Mouse (Mus musculus) left cerebral cortex, adult 11 months (tissue): Measurements from ENCODE around the gene Rgs3.
"Not testable (repeated sequence)": the region's sequence is repeated elsewhere in the genome, so short reads cannot be mapped to it uniquely, and the experiment has no call there.

Experiments
- DNase-seq: peaks from one replicate; pipeline ENCODE4 v3.0.0; 2022; ENCODE audit warnings: low spot score

The Rgs3 gene

DNA sequence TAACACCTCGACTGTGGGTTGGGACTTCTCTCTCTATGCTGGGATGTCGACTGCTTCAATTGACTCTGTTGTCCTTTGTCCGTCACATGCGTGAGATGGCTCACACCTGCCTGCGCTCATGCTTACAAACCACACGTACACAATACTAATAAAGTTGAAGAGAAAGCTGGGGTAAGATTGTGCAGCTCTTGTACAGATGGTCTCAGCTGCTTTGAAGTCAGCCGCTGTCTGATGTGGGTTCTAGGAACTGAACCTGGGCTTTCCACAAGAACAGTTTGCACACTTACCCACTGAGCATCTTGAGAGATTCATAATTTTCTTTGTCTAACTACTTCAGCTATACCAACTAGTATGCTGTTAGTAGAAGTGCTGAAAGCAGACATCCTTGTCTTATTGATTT lies 7.7 kb upstream of the Rgs3 start:
- no peak for DNase-seq

DNA sequence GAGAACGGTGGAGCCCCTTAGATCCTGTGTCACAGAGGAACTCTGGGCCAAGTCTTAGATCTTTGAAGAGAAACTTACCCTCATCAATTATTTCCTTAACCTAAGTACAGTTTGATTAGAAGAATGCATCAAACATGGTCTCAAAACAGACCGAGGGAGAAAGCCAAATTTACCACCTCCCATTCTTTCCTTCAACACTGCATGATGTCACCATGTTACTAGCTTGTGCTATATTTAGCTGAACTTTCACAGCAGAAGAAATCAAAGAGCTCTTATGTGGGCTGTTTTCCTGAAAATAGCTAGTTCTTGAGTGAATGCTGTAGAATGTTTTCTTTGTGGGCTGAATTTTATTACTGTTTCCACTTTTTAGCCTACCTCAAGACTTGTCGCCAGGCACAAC lies 2.2 kb upstream of the Rgs3 start:
- DNase-seq: no peak

DNA sequence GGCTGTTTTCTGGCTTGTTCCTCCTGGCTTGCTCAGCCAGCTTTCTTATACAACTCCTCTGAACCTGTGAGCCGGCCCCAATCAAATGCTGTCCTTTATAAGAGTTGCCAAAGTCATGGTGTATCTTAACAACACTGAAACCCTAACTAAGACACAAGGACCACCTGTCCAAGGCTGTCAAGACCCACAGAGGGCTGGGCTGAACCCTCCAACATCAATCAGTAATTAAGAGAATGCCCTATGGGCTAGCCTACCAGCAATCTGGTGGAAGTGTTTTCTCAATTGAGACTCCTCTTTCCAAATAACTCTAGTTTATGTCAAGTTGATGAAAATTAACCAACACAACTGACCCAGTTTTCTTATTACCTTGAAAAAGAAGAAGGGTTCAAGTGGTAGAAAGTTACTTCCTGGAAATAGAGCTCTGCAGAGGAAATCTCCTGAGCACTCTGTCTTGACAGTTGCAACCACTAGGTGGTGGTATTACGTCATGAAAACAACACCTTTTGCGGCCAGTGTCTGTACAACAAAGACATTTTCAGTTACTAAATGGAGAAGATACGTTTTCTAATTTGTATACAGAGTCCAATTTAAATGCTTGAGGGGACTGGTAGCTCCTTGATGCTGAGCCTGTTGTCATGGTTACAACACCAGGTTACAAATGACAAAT lies 1.4 kb downstream of the Rgs3 start:
- peak; percentile 70 for DNase-seq

DNA sequence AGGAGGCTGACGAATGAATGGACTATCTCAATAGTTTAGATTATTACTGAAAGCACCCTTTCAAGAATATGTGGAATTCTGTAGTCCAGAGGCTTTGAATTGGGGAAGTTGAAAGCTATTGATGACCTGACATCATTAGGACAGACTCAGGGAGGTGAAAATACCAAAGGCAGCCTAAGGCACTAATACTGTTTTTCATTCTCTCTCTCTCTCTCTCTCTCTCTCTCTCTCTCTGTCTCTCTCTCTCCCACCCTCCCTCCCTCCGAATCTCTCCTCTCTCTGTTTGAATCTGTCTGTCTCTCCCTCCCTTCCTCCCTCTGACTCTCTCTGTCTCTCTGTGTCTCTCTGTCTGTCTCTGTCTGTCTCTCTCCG lies 2.0 kb downstream of the Rgs3 start:
- DNase-seq: no peak

DNA sequence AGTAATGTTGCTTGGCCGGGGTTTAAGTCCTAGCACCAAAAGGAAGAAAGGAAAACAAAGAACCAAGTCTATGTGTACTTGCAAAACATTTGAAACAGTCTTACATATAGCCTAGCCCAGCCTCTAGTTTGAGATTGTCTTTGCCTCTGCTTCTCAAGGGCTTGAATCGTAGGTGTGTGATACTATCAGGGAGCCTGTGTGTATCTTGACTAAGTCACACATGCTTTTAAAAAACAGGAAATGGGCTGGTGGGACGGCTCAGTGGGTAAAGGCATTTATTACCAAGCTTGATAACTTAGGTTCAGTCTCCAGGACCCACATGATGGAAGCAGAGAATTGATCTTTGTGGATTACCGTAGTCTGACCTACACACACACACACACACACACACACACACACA lies 2.4 kb downstream of the Rgs3 start:
- DNase-seq: no peak

DNA sequence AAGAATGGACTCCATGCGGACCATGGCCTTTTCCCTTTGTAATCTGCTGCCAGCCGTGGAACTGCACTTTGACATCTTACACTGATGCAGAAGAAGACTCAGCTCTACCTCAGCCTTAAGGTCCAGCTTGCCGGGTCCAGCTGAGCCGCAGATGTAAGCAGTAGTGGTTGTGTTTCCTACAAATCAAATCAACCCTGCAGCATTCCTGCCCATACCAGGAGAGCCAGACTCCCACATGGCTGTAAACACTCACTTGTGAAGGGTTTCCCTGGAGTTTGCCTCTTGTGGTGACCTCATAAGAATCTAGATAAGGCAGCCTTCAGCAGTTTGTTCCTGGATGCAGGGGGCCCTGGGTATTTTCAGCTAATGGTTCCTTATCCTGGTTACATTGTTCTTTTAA lies 6.9 kb downstream of the Rgs3 start:
- no peak for DNase-seq

DNA sequence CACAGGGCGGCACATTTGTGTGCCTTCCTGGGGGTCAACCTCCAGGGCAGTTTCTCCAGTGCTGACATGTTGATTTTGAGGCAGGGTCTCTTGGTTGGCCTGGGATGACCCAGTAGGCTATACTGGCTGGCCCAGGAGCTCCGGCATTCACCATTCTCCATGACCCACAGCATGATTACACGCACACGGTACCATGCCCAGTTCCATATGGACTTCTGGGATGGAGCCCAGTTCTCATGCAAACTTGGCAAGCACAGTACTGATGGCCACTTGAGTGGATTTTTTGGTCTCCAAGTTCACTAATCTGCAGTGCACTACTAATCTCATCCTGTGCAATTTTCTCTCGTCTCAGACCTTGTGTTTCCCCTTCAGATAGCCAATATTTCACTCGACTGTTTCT lies 8.0 kb downstream of the Rgs3 start:
- DNase-seq: no peak

DNA sequence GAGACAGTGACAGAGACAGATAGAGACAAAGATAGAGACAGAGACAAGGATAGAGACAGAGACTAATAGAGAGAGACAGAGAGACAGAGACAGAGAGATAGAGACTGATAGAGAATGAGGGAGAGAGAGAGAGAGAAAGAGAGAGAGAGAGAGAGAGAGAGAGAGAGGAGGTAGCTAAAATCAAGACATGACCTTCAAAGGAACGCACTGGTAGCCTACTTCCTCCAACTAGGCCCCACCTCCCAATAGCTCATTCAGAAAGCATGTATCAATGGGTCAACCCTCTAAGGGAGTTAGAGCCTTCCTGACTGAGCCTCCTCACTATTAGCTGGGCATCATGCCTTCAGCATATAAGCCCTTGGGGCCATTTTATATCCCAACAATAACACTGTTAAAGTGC lies 8.7 kb downstream of the Rgs3 start:
- no peak for DNase-seq

DNA sequence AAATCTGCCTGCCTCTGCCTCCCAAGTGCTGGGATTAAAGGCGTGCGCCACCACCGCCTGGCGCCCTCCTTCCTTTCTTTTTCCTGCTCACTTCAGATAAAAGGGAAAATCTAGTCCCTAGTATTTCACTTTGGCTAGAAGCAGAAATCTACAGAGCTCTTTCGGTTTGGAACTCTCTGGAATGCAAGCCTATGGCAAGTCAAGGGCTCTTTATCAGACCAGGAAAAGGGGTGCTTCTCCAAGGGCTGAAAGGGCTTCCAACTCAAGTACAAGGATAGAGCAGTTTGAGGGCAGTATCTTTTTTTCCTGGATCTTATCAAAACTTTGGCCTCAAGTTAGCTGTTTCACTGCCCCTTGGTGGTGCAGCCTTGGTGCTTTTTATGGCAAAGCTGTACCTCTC lies 10.0 kb downstream of the Rgs3 start:
- no peak for DNase-seq

DNA sequence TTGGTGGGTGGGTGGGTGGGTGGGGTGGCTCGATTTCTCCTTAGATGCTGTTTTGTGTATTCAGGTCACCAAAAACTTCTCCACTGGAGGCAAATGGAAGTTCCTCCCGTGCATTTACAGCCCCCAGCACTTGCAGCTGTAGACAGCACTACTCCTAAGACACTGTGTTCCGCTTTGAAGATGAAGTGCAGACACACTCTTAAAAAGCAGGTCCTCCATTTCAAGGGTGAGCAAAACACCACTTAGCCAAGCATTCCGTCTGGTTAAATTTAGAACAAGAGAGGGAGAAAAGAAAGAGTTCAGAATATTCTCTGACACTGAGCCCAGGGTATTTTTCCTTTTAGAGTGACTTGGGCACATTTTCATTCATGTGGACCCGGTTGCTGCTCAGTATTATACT lies 10.4 kb downstream of the Rgs3 start:
- DNase-seq: no peak

DNA sequence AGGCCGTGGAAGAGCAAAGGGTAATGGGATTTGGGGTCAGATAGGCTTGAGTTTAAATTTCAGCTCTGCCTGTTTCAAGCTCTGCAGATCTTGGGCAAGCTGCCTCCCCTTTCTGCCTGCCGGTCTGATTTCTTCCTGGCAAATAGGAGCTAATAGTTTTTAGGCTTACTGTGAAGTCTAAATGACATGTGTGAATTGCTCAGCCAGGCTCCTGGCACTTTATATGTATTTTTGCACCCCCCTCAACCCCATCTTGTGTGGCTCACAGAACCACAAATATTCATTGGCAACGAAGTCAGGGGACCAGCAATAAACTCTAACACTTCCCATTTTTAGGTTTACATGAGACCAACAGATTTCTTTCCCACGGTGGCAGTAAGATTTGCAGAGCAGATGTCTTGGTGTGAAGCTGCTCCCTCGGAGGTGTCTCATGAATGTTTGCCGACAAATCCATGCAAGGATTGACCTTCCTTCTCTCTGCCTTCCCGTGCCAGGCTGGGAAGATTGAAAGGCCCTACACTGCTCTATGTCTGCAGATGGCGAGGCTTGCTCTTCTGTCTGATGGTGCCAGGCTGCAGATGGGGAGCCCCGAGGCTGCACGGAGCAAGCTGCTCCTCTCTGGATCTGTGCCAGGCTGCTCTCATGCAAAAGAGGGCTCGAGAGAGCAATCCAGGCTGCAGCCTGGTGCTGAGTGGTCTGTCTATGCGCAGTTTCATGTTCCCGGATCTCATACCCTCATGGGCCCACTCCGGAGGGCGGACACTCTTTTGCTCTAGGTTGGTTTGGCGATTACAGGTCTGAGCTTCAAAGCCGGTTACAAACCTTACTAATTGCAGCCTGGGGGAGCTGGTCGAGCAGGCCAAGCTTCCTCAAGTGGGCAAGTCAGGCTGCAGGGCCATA lies 23.0 kb downstream of the Rgs3 start:
- DNase-seq: peak; percentile 42

DNA sequence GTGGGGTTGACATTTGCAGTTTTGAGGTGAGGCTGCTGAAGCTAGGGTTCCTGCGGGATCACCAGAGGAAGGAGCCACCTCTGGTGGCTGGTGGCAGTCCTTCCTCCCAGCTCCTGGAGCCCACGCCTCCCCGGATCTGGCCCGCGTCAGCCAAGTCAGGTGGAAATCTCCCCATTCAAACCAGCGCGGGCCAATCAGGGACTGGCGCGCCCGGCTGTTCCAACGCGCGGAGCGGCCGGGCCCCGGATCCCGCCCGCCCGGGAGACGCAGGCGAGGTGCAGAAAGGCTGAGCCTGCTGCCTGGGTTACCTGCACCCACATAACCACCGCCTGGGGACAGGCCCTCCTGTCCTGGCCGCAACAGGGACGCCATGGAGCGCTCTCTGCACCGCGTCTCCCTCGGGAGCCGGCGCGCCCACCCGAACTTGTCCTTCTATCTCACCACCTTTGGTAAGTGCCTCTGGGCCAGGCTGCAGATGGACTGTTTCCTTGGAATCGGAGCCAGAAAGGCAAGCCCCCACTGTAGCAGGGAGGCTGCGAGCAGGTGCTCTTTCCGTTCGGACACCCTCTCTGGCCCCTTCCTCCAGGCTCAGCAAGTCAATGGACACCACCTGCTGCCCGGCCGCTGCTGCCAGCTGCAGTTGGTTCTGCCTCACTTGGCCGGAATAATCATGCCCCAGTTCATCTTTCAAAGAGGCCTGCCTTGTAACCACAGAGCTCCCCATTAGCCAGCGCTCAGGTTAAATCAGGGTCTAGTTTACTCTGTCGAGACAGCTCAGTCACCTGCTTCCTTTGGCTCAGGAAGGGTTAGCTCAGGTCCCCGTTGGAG lies 23.8 kb downstream of the Rgs3 start:
- DNase-seq: no peak

DNA sequence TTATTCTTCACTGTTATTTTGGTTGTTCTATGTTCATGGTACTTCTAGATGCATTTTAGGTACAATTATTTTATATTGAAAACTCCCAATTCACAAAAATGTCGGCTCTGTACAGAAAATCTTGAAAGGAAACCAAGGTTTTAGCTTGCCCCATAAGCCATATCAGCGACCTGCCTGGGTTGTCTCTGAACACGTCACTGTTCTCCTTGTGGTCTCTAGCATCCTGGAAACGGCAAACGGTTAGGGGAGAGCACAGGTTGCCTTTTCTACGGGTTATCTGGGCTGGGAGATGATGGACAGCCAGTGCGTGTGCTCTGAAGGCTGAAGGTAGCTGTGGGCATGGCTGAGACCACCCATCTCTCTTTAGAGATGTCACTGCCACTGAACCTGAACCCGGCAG lies 27.4 kb downstream of the Rgs3 start:
- DNase-seq: no peak

DNA sequence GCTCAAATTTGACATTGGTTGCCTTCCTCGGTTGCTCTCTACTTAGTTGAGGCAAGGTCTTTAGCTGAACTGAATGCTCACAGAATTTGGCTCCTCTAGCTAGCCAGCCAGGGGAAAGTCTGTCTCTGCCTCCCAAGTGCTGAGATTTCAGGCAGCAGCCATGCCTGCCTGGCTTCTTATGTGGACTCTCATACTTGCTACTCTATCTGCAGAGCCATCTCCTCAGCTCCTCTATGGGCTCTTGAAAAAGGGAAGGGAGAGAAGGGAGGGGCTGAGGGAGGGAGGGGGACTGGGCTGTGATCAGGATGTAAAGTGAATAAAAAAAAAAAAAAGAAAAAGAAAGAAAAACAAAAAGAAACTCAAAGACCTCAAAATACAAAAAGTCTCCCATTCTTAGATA lies 31.2 kb downstream of the Rgs3 start:
- no peak for DNase-seq

DNA sequence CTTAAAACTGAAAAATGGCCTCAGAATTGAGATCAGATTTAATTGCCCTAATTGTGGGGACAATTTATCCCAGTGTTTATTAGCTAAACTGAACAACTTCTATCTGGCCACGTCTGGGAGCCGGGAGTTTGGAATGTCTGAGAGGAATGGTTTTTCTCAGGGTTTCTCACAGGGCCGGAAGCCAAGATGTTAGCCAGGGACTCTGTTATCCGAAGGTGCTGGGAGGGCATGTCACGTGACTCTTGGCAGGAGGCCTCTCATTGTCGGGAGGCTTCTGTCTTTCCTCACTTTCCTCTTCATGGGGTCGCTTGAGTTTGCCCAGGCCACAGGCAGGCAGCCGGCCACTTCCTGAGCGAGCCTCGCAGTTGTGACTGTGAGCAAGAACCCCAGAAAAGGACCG lies 31.7 kb downstream of the Rgs3 start:
- no peak for DNase-seq

DNA sequence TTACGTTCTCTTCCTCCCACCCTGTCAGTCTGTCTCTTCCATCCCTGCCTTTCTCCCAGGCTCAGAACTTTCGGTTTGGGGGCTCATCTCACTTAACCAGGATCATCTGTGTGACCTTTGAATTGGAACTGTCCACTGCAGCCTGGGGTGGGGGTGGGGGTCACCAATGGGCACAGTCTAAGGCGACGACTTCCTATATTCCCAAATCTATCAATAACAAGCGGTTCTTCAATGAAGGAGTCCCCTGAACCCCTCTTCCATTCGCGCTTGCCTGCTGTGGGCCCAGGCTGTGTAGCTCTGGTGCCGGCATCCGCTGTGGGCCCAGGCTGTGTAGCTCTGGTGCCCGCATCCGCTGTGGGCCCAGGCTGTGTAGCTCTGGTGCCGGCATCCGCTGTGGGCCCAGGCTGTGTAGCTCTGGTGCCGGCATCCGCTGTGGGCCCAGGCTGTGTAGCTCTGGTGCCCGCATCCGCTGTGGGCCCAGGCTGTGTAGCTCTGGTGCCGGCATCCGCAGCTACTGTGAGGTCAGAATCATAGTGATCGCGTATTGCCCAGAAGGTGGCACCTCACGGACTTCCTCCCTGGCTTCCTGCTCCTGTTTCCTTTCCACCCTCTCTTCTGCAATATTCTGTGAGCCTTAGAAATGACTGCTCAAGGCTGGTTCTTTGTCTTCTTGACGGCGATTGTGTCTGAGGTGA lies 34.0 kb downstream of the Rgs3 start:
- DNase-seq: not testable (repeated sequence)

DNA sequence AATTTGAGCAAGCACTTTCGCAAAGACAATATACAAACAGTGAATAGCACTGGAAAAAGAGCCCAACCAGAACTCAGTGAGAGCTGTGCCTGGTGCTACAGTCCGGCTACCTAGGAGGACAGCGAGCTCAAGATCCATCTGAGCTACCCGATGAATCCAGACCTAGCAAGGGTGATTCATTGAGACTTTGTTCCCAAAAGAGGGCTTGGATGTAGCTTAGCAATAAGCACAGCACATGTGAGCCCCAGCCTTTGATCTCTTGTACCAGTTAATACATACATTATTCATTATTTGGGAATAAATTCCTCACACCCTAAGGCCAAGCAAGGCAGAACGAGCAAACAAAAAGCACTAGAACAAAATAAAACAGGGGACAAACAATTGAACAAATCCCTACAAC lies 34.8 kb downstream of the Rgs3 start:
- no peak for DNase-seq

DNA sequence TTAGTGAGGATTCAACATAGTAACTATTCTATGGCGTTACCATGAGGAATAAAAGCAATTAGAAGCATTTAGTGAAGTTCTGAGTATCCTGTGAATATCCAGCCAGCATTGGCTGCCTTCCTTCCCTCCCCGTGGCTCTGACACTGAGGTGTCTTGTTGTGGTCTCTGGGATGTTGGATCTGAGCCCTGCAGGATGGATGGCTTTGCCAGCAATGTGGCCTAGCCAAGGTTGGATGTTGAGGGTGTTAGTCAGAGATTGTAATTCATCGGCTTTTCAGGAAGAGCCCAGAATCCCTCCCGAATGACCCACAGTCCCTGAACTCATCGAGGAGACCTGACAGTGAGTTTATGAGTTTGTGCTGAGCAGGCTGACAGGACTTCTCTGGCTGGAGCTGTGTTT lies 36.4 kb downstream of the Rgs3 start:
- DNase-seq: no peak

DNA sequence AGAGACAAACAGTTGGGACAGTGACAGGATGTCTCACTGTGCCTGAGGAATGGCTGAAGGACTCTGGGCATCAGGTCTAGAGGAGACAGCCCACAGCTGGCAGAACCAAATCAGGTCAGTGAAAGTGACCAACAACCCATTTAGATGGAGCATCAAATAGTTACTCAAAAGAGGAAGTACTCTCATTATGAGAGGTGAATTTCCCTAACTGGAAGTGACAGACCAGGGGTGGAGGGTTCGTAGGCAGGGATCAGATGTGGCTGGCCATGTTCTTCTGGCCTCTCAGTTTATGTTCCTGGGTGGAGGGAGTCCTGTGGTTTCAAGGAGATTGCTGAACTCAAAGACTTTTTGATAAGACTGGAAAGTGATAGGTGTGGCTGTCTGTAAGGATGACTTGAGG lies 40.9 kb downstream of the Rgs3 start:
- no peak for DNase-seq

DNA sequence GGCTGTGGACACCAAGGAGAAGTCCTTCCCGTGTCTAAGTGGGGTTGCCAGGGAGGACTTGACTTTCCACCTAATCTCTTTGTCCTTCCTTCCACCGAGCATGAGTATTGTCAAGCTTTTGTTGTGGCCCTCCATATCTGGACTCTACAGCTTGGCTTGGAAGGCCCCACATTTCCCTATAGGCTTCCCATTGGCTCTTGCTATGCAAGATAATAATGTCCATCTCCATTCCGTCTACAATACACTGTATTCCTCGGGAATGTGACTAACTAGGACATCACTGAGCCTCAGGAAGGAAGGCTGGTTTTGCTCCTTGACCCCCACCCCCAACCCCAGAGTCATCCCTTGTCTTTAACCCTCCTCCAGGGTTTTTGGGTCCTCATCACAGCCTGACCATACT lies 44.0 kb downstream of the Rgs3 start:
- DNase-seq: no peak

DNA sequence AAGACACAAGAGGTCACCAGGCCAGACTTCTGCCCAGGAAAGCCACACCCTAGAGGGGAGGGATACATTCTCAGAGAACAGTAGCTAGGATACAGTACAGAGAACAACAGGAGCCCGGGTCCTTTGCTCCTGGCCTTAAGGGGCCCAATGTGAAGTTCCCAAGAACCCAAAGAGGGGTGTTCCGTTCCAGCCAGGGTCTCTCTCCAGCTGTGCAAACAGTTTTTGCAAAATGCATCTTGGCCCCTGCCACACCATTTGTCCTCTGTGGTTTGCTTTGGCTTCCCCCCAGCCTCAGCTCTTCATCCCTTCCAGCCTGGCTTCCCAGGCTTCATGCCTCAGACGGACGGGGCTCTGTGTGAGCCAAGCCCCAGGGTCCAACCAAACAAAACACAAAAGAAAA lies 44.4 kb downstream of the Rgs3 start:
- no peak for DNase-seq

DNA sequence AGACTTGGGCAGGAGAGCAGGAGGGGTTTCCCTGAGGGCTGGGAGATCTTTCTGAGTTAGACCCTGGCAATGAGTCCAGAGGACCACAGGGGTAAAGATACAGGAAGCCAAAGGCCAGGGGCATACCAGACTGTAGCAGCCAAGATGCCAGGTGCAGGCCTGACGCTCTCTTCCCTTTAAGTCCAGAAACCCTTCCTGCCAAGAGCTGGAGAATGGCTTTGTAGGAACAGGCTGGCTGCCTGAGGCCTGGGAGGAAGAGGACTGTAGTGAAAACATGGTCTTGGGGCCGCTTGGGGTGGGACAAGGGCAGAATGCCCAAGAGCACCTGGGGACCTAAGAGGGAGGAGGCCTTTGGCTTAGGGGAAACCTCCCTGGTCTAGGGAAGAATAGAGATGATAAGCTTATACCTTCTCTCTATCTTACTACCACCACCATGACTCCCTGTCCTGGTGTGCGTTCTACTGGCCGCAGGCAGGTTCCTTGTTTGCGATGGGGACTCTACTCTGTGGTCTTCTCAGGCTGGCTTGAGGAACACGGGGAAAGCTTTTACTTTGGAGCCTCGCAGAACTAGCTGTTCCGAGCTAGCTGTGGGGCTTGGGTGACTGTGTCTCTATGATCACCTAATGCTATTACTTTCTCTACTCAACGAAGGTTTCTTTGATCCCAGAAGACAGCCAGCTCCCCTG lies 46.4 kb downstream of the Rgs3 start:
- DNase-seq: no peak
